8 mouse cellular contexts compared by ENCODE assay signal in the genomic region with DNA sequence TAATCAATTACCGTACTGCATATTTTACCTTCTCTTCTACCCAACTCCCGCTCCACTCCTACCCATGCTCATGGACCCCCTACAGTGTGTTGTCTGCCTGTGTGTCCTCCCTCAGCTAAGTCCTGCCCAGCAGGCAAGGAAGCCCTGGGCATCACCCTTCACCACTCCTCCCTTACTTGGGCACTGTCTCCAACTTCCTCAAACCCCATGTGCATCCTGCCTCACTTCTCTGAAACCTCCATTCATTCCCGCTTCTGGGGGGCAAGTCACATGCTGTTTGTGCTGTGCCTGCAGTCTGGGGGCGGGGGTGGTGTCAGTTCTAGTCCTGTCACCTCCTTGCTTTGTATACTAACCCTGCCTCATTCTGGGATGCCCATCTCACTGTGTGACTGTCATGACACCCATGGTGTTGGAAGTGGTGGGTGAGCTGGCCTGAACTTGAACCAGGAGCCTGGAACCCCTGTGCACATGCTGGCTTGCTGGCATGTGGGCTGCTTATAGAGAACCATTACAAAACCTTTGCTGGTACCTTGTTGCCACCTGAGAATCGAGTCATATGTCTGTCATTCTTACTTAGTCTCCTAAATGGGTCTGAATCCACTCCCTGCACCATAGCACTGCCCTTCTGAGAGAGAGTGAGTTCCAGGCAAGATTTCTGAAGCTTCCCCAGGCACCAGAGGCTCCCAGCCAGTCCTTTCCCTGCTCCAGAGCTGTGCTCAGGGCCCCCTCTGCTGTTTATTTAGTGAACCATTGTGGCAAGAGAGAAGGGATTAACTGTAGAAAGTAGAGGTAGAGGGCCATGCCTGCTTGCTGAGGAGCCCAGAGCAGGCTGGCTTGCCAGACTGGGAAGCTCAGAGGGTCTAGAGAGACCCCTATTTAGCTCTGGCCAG. TPM values are rescaled to one million over a fixed set of nuclear protein-coding genes. Genes with fewer than 3 reads are reported as not detected.
DNase-seq lines count a peak whose midpoint lies in the region; ATAC-seq and TF ChIP-seq lines count a peak whose summit lies in the region.

No protein-coding gene starts in this region.

- H3K9me3 ChIP-seq in embryonic facial prominence, embryonic 11.5 days (replicated peaks; ENCODE audit: control insufficient read depth, low read length): no peaks in the 10 kb centered on the region
- no peaks in the 10 kb centered on the region for H3K9me3 ChIP-seq in hindbrain, embryonic 14.5 days (ENCODE audit: control insufficient read depth, low read length)
- no peaks in the 10 kb centered on the region for H3K9me3 ChIP-seq in midbrain, embryonic 16.5 days (replicated peaks; ENCODE audit: control insufficient read depth, low read length, poor library complexity, severe bottlenecking)

- TF ChIP-seq POLR2A in cerebellum, adult 2 months (IDR thresholded peaks at IDR 0.05; ENCODE audit: borderline replicate concordance, insufficient read depth, low read length): no peak

- peak; percentile 2; the same call in 1 of the 2 replicates for TF ChIP-seq CTCF in cerebellum, adult 2 months (IDR thresholded peaks at IDR 0.05; ENCODE audit: borderline replicate concordance, insufficient read depth, low read depth, low read length)

- no peak overlapping the region for H3K4me2 ChIP-seq in embryonic facial prominence, embryonic 11.5 days (ENCODE audit: low read depth, low read length)
- no peak overlapping the region for H3K4me2 ChIP-seq in hindbrain, embryonic 14.5 days (replicated peaks)
- no peak overlapping the region for H3K4me2 ChIP-seq in midbrain, embryonic 16.5 days (ENCODE audit: low read length)

- H3K36me3 ChIP-seq in embryonic facial prominence, embryonic 11.5 days (replicated peaks; ENCODE audit: control insufficient read depth, insufficient read depth, low read depth, low read length): no peaks in the 10 kb centered on the region
- H3K36me3 ChIP-seq in hindbrain, embryonic 14.5 days (replicated peaks; ENCODE audit: control insufficient read depth, insufficient read depth): peaks cover 5% of the 10 kb centered on the region; the same call in 1 of the 2 replicates
- H3K36me3 ChIP-seq in midbrain, embryonic 16.5 days (ENCODE audit: control insufficient read depth, insufficient read depth, low read length): no peaks in the 10 kb centered on the region

- no peak overlapping the region; the same call in 1 of the 2 replicates for H3K9ac ChIP-seq in embryonic facial prominence, embryonic 11.5 days (replicated peaks; ENCODE audit: low read length)
- no peak overlapping the region for H3K9ac ChIP-seq in hindbrain, embryonic 14.5 days
- no peak overlapping the region for H3K9ac ChIP-seq in midbrain, embryonic 16.5 days (ENCODE audit: low read depth, low read length)

- ATAC-seq in embryonic facial prominence, embryonic 11.5 days (replicated peaks; ENCODE audit: insufficient number of reproducible peaks, low FRiP score, low TSS enrichment, low read depth): no peak
- ATAC-seq in hindbrain, embryonic 14.5 days (ENCODE audit: low FRiP score): no peak
- no peak for ATAC-seq in midbrain, embryonic 16.5 days

- no peak overlapping the region for H3K27ac ChIP-seq in cerebellum, adult 2 months (ENCODE audit: insufficient read depth, low read length)
- H3K27ac ChIP-seq in embryonic facial prominence, embryonic 11.5 days (replicated peaks; ENCODE audit: low read depth, low read length): no peak overlapping the region
- H3K27ac ChIP-seq in hindbrain, embryonic 14.5 days: peak overlapping the region; percentile 43
- H3K27ac ChIP-seq in midbrain, embryonic 16.5 days (ENCODE audit: low read length): 0 out of 2 replicates have a peak overlapping the region, but pooled peaks have one; percentile 17

- H3K4me3 ChIP-seq in cerebellum, adult 2 months (replicated peaks; ENCODE audit: insufficient read depth, low read depth, low read length): no peak overlapping the region
- H3K4me3 ChIP-seq in embryonic facial prominence, embryonic 11.5 days (ENCODE audit: low read depth, low read length): no peak overlapping the region
- no peak overlapping the region for H3K4me3 ChIP-seq in hindbrain, embryonic 14.5 days (replicated peaks; ENCODE audit: low read length)
- no peak overlapping the region for H3K4me3 ChIP-seq in midbrain, embryonic 16.5 days (ENCODE audit: low read depth, low read length)

- 66% methylated on average over 5 of the region's 5 CpGs for WGBS in cerebellum, adult 2 months
- WGBS in embryonic facial prominence, embryonic 11.5 days: 72% methylated on average over 5 of the region's 5 CpGs
- 65% methylated on average over 5 of the region's 5 CpGs for WGBS in hindbrain, embryonic 14.5 days
- 60% methylated on average over 5 of the region's 5 CpGs for WGBS in midbrain, embryonic 16.5 days

- no peaks in the 10 kb centered on the region for H3K27me3 ChIP-seq in cerebellum, adult 2 months (ENCODE audit: control insufficient read depth, insufficient read depth, low read length)
- H3K27me3 ChIP-seq in embryonic facial prominence, embryonic 11.5 days (ENCODE audit: control insufficient read depth, insufficient read depth, low read length): no peaks in the 10 kb centered on the region
- no peaks in the 10 kb centered on the region for H3K27me3 ChIP-seq in hindbrain, embryonic 14.5 days (ENCODE audit: control insufficient read depth, insufficient read depth, low read length)
- H3K27me3 ChIP-seq in midbrain, embryonic 16.5 days (ENCODE audit: control insufficient read depth, insufficient read depth, low read depth, low read length): no peaks in the 10 kb centered on the region

- DNase-seq in cerebellum, adult 2 months: no peak
- no peak for DNase-seq in cerebellum, adult 9-10 months
- peak; percentile 75 for DNase-seq in 416B (ENCODE audit: low read depth)
- DNase-seq in embryonic facial prominence, embryonic 11.5 days (ENCODE audit: low spot score): peak; percentile 67
- DNase-seq in hindbrain, embryonic 14.5 days (ENCODE audit: low spot score): no peak
- peak; percentile 45 to 47 for DNase-seq in left cerebral cortex, postnatal 36 days (ENCODE audit: low spot score in 2 of 2)
- no peak for DNase-seq in cerebellum, adult 11 months

- intact Hi-C loops in left cerebral cortex, postnatal 36 days (cut with DNase I): no loop called here

- peaks cover 10% of the 10 kb centered on the region for H3K4me1 ChIP-seq in cerebellum, adult 2 months (ENCODE audit: control insufficient read depth, insufficient read depth, low read length)
- H3K4me1 ChIP-seq in embryonic facial prominence, embryonic 11.5 days (ENCODE audit: control insufficient read depth, insufficient read depth, low read length): peaks cover 6% of the 10 kb centered on the region; the same call in 1 of the 2 replicates
- peaks cover 24% of the 10 kb centered on the region for H3K4me1 ChIP-seq in hindbrain, embryonic 14.5 days (replicated peaks; ENCODE audit: control insufficient read depth, insufficient read depth, low read length)
- peaks cover 12% of the 10 kb centered on the region for H3K4me1 ChIP-seq in midbrain, embryonic 16.5 days (ENCODE audit: control insufficient read depth, insufficient read depth, low read length)

RNA-seq across cellular contexts. Expression of a gene that starts 18.7 kb away (rescaled TPM):
- polyA plus RNA-seq in cerebellum, adult 2 months (2012; rRNA removed): 30.9 and 35.5 TPM in 2 replicates
- polyA plus RNA-seq in embryonic facial prominence, embryonic 11.5 days (2014; fragmentation: Nextera tagmentation; extraction: Ambion mirVana): 3.7 TPM in 2 replicates
- polyA plus RNA-seq in hindbrain, embryonic 14.5 days (2014; fragmentation: Nextera tagmentation; extraction: Ambion mirVana): 24.7 and 25.7 TPM in 2 replicates
- total RNA-seq in left cerebral cortex, postnatal 36 days (2021): 10 to 100 TPM; 26.1 to 29.6 TPM
- polyA plus RNA-seq in midbrain, embryonic 16.5 days (2015; fragmentation: Nextera tagmentation; extraction: Ambion mirVana): 31.6 and 38.2 TPM in 2 replicates

RNA-seq across cellular contexts. Expression of a gene that starts 21.2 kb away (rescaled TPM):
- 9.5 and 9.7 TPM in 2 replicates for polyA plus RNA-seq in cerebellum, adult 2 months (2012; rRNA removed)
- polyA plus RNA-seq in embryonic facial prominence, embryonic 11.5 days (2014; fragmentation: Nextera tagmentation; extraction: Ambion mirVana): 53.8 and 56.4 TPM in 2 replicates
- 19.3 and 23.8 TPM in 2 replicates for polyA plus RNA-seq in hindbrain, embryonic 14.5 days (2014; fragmentation: Nextera tagmentation; extraction: Ambion mirVana)
- total RNA-seq in left cerebral cortex, postnatal 36 days (2021): 1 to 10 TPM; 8.5 to 9.9 TPM
- polyA plus RNA-seq in midbrain, embryonic 16.5 days (2015; fragmentation: Nextera tagmentation; extraction: Ambion mirVana): 21.4 and 21.8 TPM in 2 replicates

RNA-seq across cellular contexts. Expression of a gene that starts 21.2 kb away (rescaled TPM):
- 0.77 and 1.1 TPM in 2 replicates for polyA plus RNA-seq in cerebellum, adult 2 months (2012; rRNA removed)
- polyA plus RNA-seq in embryonic facial prominence, embryonic 11.5 days (2014; fragmentation: Nextera tagmentation; extraction: Ambion mirVana): 1.7 and 1.9 TPM in 2 replicates
- polyA plus RNA-seq in hindbrain, embryonic 14.5 days (2014; fragmentation: Nextera tagmentation; extraction: Ambion mirVana): 2.3 and 2.6 TPM in 2 replicates
- 1 to 10 TPM; 1.0 to 1.2 TPM for total RNA-seq in left cerebral cortex, postnatal 36 days (2021)
- 2.9 TPM in 2 replicates for polyA plus RNA-seq in midbrain, embryonic 16.5 days (2015; fragmentation: Nextera tagmentation; extraction: Ambion mirVana)

RNA-seq across cellular contexts. Expression of a gene that starts 42.3 kb away (rescaled TPM):
- polyA plus RNA-seq in cerebellum, adult 2 months (2012; rRNA removed): 4,588 and 5,845 TPM in 2 replicates
- 1,303 and 1,312 TPM in 2 replicates for polyA plus RNA-seq in embryonic facial prominence, embryonic 11.5 days (2014; fragmentation: Nextera tagmentation; extraction: Ambion mirVana)
- polyA plus RNA-seq in hindbrain, embryonic 14.5 days (2014; fragmentation: Nextera tagmentation; extraction: Ambion mirVana): 1,735 and 1,844 TPM in 2 replicates
- 1,000 to 10,000 TPM; 2,116 to 2,547 TPM for total RNA-seq in left cerebral cortex, postnatal 36 days (2021)
- 1,587 and 1,694 TPM in 2 replicates for polyA plus RNA-seq in midbrain, embryonic 16.5 days (2015; fragmentation: Nextera tagmentation; extraction: Ambion mirVana)

Comparison
In these comparisons a context has a peak if more than half of its experiments do, and no peak if none do; other contexts are left out.
1. DNase-seq: peak in 416B (single experiment), embryonic facial prominence, embryonic 11.5 days (single experiment) and left cerebral cortex, postnatal 36 days (2 of 2); none in cerebellum, adult 2 months (0 of 2), cerebellum, adult 9-10 months (single experiment), hindbrain, embryonic 14.5 days (single experiment) and cerebellum, adult 11 months (single experiment).
2. H3K27ac ChIP-seq: peak in hindbrain, embryonic 14.5 days (single experiment) and midbrain, embryonic 16.5 days (single experiment); none in cerebellum, adult 2 months (single experiment) and embryonic facial prominence, embryonic 11.5 days (single experiment).